Mouse (Mus musculus): ENCODE data around the gene Tlr5. TPM values are rescaled to one million over a fixed set of nuclear protein-coding genes. Genes with fewer than 3 reads are reported as not detected.

Tlr5 gene
- polyA plus RNA-seq, 1 experiment from 2014 or later: 4.3 TPM

GRCm38 (mm10) chr1:182914121-182914908, 40.3 kb upstream of the Tlr5 start:
- peak; percentile 90 for ATAC-seq
- H3K4me3 ChIP-seq (ENCODE audit: low read depth, low read length): no peak overlapping the region

GRCm38 (mm10) chr1:182916166-182916565, 38.4 kb upstream of the Tlr5 start:
- H3K9ac ChIP-seq (ENCODE audit: low read depth, low read length): no peak overlapping the region
- no peaks in the 10 kb centered on the region for H3K9me3 ChIP-seq (ENCODE audit: control insufficient read depth)
- H3K36me3 ChIP-seq (ENCODE audit: control insufficient read depth, insufficient read depth): no peaks in the 10 kb centered on the region
- H3K4me3 ChIP-seq (ENCODE audit: low read depth, low read length): no peak overlapping the region
- no peak overlapping the region for H3K4me2 ChIP-seq (replicated peaks; ENCODE audit: low read depth)
- H3K4me1 ChIP-seq (replicated peaks; ENCODE audit: control insufficient read depth, insufficient read depth, low read length): no peaks in the 10 kb centered on the region
- H3K27me3 ChIP-seq (replicated peaks; ENCODE audit: control insufficient read depth, insufficient read depth, low read length): no peaks in the 10 kb centered on the region
- ATAC-seq: no peak
- WGBS: 97% methylated on average over 5 of the region's 5 CpGs
- TF ChIP-seq CTCF (IDR thresholded peaks at IDR 0.05; ENCODE audit: low read depth): no peak
- H3K27ac ChIP-seq (ENCODE audit: low read depth, low read length): no peak overlapping the region

More at GRCm38 (mm10) chr1:182914121-182914908, 40.3 kb upstream of the Tlr5 start:
- no peaks in the 10 kb centered on the region for H3K9me3 ChIP-seq (ENCODE audit: control insufficient read depth)
- no peaks in the 10 kb centered on the region for H3K4me1 ChIP-seq (replicated peaks; ENCODE audit: control insufficient read depth, insufficient read depth, low read length)
- H3K27ac ChIP-seq (ENCODE audit: low read depth, low read length): no peak overlapping the region
- 34% methylated on average over 4 of the region's 4 CpGs for WGBS
- TF ChIP-seq CTCF (IDR thresholded peaks at IDR 0.05; ENCODE audit: low read depth): no peak
- no peaks in the 10 kb centered on the region for H3K36me3 ChIP-seq (ENCODE audit: control insufficient read depth, insufficient read depth)
- no peak overlapping the region for H3K9ac ChIP-seq (ENCODE audit: low read depth, low read length)
- no peaks in the 10 kb centered on the region for H3K27me3 ChIP-seq (replicated peaks; ENCODE audit: control insufficient read depth, insufficient read depth, low read length)
- H3K4me2 ChIP-seq (replicated peaks; ENCODE audit: low read depth): no peak overlapping the region

- Histone ChIP-seq H3K4me3 (ENCODE audit: low read depth, low read length) (no peak overlapping the region), H3K36me3 (ENCODE audit: control insufficient read depth, insufficient read depth) (no peaks in the 10 kb centered on the region), H3K27ac (ENCODE audit: low read depth, low read length) (no peak overlapping the region), H3K9me3 (ENCODE audit: control insufficient read depth) (no peaks in the 10 kb centered on the region), H3K9ac (ENCODE audit: low read depth, low read length) (no peak overlapping the region), H3K4me2 (replicated peaks; ENCODE audit: low read depth) (no peak overlapping the region), H3K4me1 (replicated peaks; ENCODE audit: control insufficient read depth, insufficient read depth, low read length) (no peaks in the 10 kb centered on the region), H3K27me3 (replicated peaks; ENCODE audit: control insufficient read depth, insufficient read depth, low read length) (no peaks in the 10 kb centered on the region)
- WGBS: 62% methylated on average over 8 of the region's 8 CpGs
- TF ChIP-seq CTCF (IDR thresholded peaks at IDR 0.05; ENCODE audit: low read depth): no peak
- ATAC-seq: no peak
Observed at GRCm38 (mm10) chr1:182918718-182919346, 35.8 kb upstream of the Tlr5 start.

GRCm38 (mm10) chr1:182922824-182923223, 31.8 kb upstream of the Tlr5 start:
- TF ChIP-seq CTCF (IDR thresholded peaks at IDR 0.05; ENCODE audit: low read depth): no peak
- H3K9me3 ChIP-seq (ENCODE audit: control insufficient read depth): no peaks in the 10 kb centered on the region
- no peak overlapping the region for H3K4me3 ChIP-seq (ENCODE audit: low read depth, low read length)
- H3K4me1 ChIP-seq (replicated peaks; ENCODE audit: control insufficient read depth, insufficient read depth, low read length): no peaks in the 10 kb centered on the region
- H3K27me3 ChIP-seq (replicated peaks; ENCODE audit: control insufficient read depth, insufficient read depth, low read length): no peaks in the 10 kb centered on the region
- H3K36me3 ChIP-seq (ENCODE audit: control insufficient read depth, insufficient read depth): no peaks in the 10 kb centered on the region
- H3K27ac ChIP-seq (ENCODE audit: low read depth, low read length): no peak overlapping the region
- no peak for ATAC-seq
- no peak overlapping the region for H3K4me2 ChIP-seq (replicated peaks; ENCODE audit: low read depth)
- WGBS: 79% methylated on average over 4 of the region's 4 CpGs
- H3K9ac ChIP-seq (ENCODE audit: low read depth, low read length): no peak overlapping the region

- no peaks in the 10 kb centered on the region for H3K4me1 ChIP-seq (replicated peaks; ENCODE audit: control insufficient read depth, insufficient read depth, low read length)
- no peaks in the 10 kb centered on the region for H3K9me3 ChIP-seq (ENCODE audit: control insufficient read depth)
- ATAC-seq: no peak
- no peaks in the 10 kb centered on the region for H3K36me3 ChIP-seq (ENCODE audit: control insufficient read depth, insufficient read depth)
- 67% methylated on average over 6 of the region's 6 CpGs for whole genome bisulfite sequencing
- no peak overlapping the region for H3K4me3 ChIP-seq (ENCODE audit: low read depth, low read length)
- no peak overlapping the region for H3K9ac ChIP-seq (ENCODE audit: low read depth, low read length)
- TF ChIP-seq CTCF (IDR thresholded peaks at IDR 0.05; ENCODE audit: low read depth): no peak
- no peak overlapping the region for H3K4me2 ChIP-seq (replicated peaks; ENCODE audit: low read depth)
- H3K27ac ChIP-seq (ENCODE audit: low read depth, low read length): no peak overlapping the region
- H3K27me3 ChIP-seq (replicated peaks; ENCODE audit: control insufficient read depth, insufficient read depth, low read length): no peaks in the 10 kb centered on the region
Observed at GRCm38 (mm10) chr1:182926465-182926864, 28.1 kb upstream of the Tlr5 start.

- TF ChIP-seq CTCF (IDR thresholded peaks at IDR 0.05; ENCODE audit: low read depth): no peak
- no peak for ATAC-seq
- WGBS: 75% methylated on average over 19 of the region's 19 CpGs
- Histone ChIP-seq H3K4me2 (replicated peaks; ENCODE audit: low read depth) (no peak overlapping the region), H3K36me3 (ENCODE audit: control insufficient read depth, insufficient read depth) (no peaks in the 10 kb centered on the region), H3K9ac (ENCODE audit: low read depth, low read length) (no peak overlapping the region), H3K4me1 (replicated peaks; ENCODE audit: control insufficient read depth, insufficient read depth, low read length) (no peaks in the 10 kb centered on the region), H3K27ac (ENCODE audit: low read depth, low read length) (no peak overlapping the region), H3K27me3 (replicated peaks; ENCODE audit: control insufficient read depth, insufficient read depth, low read length) (no peaks in the 10 kb centered on the region), H3K4me3 (ENCODE audit: low read depth, low read length) (no peak overlapping the region), H3K9me3 (ENCODE audit: control insufficient read depth) (no peaks in the 10 kb centered on the region)
Observed at GRCm38 (mm10) chr1:182927878-182928851, 26.4 kb upstream of the Tlr5 start.
